Mouse (Mus musculus) adrenal gland, adult (tissue): ENCODE data around the gene Slc7a8.
A peak's percentile ranks its signal among the peaks of the same experiment; 100 is the strongest.

Experiments
- DNase-seq, 2 experiments: peaks; one replicate each; pipeline ENCODE4 v3.0.0; 2022 to 2023; ENCODE audit warnings: low spot score in 1 of 2; ENCODE audit not compliant: inconsistent age in 2 of 2

Gene Slc7a8

GRCm38 (mm10) chr14:54741721-54742120, 40.0 kb downstream of the Slc7a8 start:
- DNase-seq: no peak

GRCm38 (mm10) chr14:54737634-54738033, 44.1 kb downstream of the Slc7a8 start:
- DNase-seq: no peak

GRCm38 (mm10) chr14:54736555-54737552, 44.9 kb downstream of the Slc7a8 start:
- no peak for DNase-seq

GRCm38 (mm10) chr14:54735221-54735620, 46.5 kb downstream of the Slc7a8 start:
- DNase-seq: no peak

- DNase-seq: no peak
Measured at GRCm38 (mm10) chr14:54734004-54734403, 47.7 kb downstream of the Slc7a8 start.

GRCm38 (mm10) chr14:54732206-54732605, 49.5 kb downstream of the Slc7a8 start:
- DNase-seq: no peak

GRCm38 (mm10) chr14:54730305-54730704, 51.4 kb downstream of the Slc7a8 start:
- DNase-seq: no peak

DNA sequence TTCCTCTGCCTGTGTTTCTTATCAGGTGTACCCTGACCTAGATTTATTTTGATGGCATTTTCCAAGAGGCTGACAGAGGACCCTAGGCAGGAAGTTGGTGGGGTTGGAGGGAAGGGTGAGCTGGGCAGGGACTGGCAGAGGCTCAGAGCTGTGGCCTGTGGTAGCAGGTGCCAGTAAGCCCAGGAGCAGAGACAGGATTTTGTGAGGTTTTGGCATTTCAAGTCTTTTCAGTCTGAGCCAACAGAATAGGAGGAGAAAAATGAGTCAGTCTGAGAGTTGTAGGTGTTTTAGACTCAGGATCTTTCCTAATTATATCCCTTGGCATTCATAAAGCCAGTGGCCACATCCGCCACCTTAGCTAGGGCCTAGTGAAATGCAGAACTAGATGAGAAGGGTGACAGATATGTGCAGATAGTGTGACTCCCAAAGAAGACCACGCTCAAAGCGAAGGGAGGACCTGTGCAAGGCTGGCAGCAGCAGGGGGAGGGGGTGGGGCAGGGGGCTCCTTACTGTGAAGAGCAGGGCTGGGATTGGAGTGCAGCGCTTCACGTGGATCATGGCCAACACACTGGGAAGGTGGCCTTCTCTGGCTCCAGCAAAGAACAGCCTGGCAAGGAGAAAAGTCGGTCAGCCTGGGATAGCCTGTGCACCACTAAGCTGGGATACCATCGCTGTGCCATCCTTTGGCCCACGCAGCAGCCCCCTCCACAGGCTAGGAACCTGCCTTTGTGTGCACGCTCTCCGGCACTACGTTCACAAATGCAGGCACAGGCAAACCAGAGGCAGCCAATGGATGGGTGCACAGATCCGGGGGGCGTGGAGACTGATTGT, 52.7 kb downstream of the Slc7a8 start:
- no peak for DNase-seq

DNA sequence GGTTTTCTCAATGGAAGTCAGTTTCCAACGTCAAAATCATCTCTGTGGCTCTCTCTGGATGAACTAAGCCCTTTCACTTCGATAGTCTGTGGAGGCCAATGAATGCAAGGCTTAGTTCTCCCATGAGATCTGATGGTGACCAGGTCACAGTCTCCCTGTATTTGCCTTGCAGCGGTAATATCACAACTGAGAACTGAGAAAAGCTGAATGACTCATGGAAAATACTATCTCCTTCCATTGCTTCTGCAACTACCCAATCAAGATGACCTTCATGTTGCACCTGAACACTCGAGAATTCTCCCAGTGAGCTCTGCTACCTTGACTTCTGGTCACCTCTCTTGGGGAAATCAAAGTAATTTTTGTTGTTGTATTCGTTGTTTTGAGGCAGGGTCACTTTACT, 54.2 kb downstream of the Slc7a8 start:
- DNase-seq: no peak

DNA sequence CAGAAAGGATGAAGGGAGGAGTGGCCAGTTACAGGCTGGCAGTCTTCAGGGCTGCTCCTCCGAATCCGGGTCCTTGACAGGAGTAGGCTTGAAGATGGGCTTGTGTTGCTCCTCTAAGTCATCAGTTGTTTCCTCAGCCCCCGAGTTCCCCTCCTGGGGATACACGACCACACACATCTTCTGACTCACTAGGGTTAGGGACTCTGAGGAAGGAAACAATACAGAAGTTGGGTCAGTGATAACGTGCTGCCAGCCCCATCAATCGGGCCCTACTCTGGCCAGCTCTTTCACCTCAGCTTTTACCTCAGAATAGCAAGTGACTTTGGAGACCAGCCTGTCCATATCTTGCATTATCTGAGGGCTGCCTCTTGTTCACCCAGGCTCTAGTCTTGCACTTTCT, 57.7 kb downstream of the Slc7a8 start:
- no peak for DNase-seq

DNA sequence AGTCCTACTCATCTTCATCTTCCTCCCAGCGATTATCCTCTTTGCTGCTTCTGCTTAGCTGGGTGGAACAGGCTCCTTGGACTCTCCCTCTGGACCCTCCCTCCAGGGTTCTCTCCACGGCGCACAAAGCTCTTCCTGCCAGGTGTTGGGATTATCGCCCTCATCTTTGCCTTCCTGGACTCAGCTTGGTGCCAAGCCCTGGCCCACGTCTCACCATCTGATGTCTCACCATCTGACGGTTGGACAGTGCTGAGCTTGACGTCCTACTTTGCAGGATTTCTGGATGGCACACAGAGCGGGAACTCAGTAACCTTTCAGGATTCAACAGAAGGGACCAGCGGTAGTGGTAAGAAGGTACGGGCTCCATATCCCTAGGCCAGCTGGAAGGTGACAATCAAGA, 60.0 kb downstream of the Slc7a8 start:
- no peak for DNase-seq

- DNase-seq: peak in 1 of 2 experiments; percentile 36
Measured at GRCm38 (mm10) chr14:54720654-54721350, 60.9 kb downstream of the Slc7a8 start.

- DNase-seq: no peak
Measured at GRCm38 (mm10) chr14:54720041-54720440, 61.7 kb downstream of the Slc7a8 start.

GRCm38 (mm10) chr14:54715402-54715801, 66.3 kb downstream of the Slc7a8 start:
- DNase-seq: no peak

- peak; percentile 33 to 69 for DNase-seq
Measured at GRCm38 (mm10) chr14:54714617-54715081, 67.1 kb downstream of the Slc7a8 start.

DNA sequence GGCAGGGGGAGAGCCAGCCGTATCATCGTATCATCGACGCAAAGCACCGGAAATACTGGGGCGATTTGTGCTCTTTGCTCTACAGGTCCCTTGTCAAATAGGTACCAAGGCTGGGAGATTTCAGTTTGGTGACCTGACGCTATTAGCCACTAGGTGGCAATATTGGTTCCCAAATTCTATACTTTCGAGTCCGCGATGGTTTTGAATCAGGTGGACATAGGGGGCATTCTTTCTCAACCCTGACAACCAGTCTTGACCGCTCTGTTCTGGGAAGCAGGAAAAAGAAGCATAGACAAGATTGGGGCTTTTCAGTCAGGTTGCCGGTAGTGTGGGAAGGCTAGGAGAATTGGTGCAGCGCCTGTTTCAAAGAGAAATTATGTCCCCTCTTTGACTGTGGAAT, 67.6 kb downstream of the Slc7a8 start:
- DNase-seq: peak; percentile 73 to 93

DNA sequence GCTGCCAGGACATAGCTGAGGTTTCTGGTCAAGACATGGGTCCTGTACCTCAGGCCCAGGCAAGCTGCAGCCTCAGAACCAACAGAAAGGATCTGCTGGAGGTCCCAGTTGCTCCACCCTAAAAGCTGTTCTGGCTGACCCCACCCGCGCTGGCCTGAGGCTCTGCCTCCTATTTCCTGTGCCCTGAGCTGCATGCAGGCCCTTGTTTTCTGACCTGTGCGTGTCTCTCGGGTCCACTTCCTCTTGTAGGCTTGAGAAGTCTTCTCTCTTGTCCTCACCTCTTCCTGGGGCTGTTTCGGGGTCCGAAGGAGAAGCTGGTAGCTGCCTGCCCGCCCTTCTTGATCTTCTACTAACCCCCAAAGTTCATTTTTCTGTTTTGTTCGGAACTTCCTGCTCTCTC, 68.9 kb downstream of the Slc7a8 start:
- DNase-seq: peak; percentile 32 to 53

GRCm38 (mm10) chr14:54712074-54712473, 69.7 kb downstream of the Slc7a8 start, which contains the start of gene Cebpe:
Gene Cebpe, minus strand, starts transcription at chr14:54712174.
- no peak for DNase-seq

DNA sequence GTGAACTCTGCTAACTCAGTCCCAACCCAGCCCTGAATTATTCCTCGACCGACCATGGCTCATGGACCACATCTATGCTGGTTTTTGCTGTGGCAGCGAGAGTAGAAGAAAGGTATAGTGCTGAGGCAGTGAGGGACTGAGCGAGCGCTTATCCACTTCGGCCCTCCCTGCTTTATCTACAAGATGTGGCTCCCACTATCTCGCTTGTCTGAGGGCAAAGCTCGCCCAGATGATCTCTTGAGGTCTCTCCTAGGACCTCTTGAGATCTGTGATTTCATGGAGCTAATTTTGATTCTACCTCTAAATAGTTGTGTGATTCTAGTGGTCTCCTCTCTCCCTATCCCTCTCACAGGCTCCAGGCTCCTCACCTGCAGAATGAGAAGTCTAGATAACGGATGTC, 72.7 kb downstream of the Slc7a8 start:
- DNase-seq: no peak

DNA sequence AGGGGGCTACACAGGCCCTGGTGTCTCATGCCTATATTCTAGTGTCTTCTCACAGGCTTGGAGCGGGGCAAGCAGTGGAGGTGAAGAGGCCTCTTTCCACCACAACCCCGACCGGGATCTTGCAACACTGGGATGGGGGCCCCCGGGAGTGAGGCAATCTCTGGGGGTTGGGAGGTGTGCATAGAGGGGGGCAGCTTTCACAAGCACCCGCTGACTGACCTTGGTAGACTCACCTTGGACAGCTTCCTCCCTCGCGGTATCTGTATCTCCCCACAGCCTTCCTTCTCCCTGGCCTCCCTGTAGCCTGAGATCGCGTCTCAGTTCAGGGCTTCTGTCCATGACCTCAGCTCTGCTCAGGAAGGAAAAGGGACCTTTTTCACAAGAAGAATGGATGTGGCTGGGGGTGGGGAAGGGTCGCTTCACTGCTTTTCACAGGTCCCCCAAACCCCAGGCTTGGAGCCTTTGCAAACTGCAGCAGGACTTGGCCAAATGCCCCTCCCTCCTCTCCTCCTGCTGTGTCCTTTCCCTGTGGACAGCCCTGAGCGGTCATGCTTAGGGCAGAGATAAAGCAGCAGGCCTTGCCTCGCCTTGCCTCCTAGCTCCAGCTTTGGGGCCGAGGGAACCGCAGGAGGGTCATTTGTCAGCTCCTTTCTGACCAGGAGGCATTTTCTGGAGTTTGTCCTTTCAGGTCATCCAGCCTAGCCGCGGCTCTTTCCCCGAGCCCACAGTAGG, 75.0 kb downstream of the Slc7a8 start:
- peak in 1 of 2 experiments; percentile 55 for DNase-seq
